Comparison of ENCODE assay signal across 8 mouse cellular contexts in the genomic region with DNA sequence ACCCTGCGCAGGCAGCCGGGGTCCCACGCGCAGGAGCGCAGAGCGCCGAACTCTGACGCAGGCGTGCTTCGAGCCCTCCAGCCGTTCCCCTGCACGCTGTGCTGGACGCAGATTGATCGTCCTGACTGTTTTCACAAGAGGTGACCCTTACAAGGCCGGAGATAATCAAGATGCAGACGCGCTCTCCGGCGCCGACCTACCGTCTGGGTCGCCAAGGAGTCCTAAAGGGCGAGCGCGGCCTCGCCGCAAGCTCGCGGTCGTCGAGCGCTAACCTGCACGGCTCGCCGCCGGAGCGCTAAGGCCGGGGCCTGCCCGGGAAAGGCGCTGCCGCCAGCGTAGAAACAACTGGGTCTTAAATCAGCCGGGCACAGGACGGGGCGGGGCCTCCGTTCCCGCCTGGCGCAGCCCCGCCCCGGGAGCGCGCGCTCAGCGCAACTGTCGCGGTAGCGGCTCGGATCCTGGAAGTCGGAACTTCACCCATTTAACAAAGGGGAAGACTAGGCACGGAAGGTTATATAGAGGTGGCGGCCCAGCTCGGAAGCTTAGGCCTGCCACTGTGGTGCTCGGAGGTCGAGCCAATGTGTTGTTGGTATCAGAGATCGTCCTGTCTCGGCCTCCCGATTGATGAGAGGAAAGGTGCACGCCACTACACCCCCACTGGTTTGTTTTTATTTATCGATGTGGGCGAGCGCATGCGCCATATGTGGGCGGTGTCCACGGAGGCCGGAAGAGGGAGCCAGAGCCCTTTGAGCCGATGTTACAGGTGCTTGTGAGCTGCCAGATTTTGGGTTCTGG. TPM values are rescaled to one million over a fixed set of nuclear protein-coding genes. Genes with fewer than 3 reads are reported as not detected.
DNase-seq lines count a peak whose midpoint lies in the region; ATAC-seq lines count a peak whose summit lies in the region.

A gene (minus strand): TSS at position 642 of the 795 bp plus-strand sequence.

- H3K4me1 ChIP-seq in intestine, embryonic 15.5 days (replicated peaks): peaks cover 5% of the 10 kb centered on the region; the same call in 1 of the 2 replicates
- peaks cover 13% of the 10 kb centered on the region for H3K4me1 ChIP-seq in limb, embryonic 10.5 days
- H3K4me1 ChIP-seq in midbrain, embryonic 12.5 days: peaks cover 10% of the 10 kb centered on the region

- no peaks in the 10 kb centered on the region for H3K9me3 ChIP-seq in intestine, embryonic 15.5 days
- no peaks in the 10 kb centered on the region for H3K9me3 ChIP-seq in limb, embryonic 10.5 days (replicated peaks)
- H3K9me3 ChIP-seq in midbrain, embryonic 12.5 days: no peaks in the 10 kb centered on the region

- H3K9ac ChIP-seq in intestine, embryonic 15.5 days: peak within 1 kb of the TSS; percentile 70
- H3K9ac ChIP-seq in midbrain, embryonic 12.5 days (replicated peaks): peak within 1 kb of the TSS; percentile 81

- H3K27me3 ChIP-seq in intestine, embryonic 15.5 days (replicated peaks): no peaks in the 10 kb centered on the region
- H3K27me3 ChIP-seq in limb, embryonic 10.5 days (ENCODE audit: low read depth, poor library complexity, severe bottlenecking): no peaks in the 10 kb centered on the region
- 0 out of 2 replicates have a peak, but pooled peaks cover 8% of the 10 kb centered on the region for H3K27me3 ChIP-seq in midbrain, embryonic 12.5 days

- ATAC-seq in intestine, embryonic 15.5 days: peak; percentile 98
- ATAC-seq in midbrain, embryonic 12.5 days (ENCODE audit: low FRiP score, low read depth): peak; percentile 95

- peak within 1 kb of the TSS; percentile 48 for H3K4me3 ChIP-seq in intestine, embryonic 15.5 days (replicated peaks)
- peak within 1 kb of the TSS; percentile 65 for H3K4me3 ChIP-seq in limb, embryonic 10.5 days
- H3K4me3 ChIP-seq in midbrain, embryonic 12.5 days: peak within 1 kb of the TSS; percentile 60

- peaks cover 12% of the 10 kb centered on the region for H3K36me3 ChIP-seq in intestine, embryonic 15.5 days
- peaks cover 30% of the 10 kb centered on the region for H3K36me3 ChIP-seq in limb, embryonic 10.5 days
- peaks cover 5% of the 10 kb centered on the region; the same call in 1 of the 2 replicates for H3K36me3 ChIP-seq in midbrain, embryonic 12.5 days

- DNase-seq in 3134 (ENCODE audit: extremely low read depth, insufficient read length, low spot score): peak; percentile 100
- peak; percentile 92 for DNase-seq in adrenal gland, postnatal 10 days
- peak; percentile 92 for DNase-seq in embryo, embryonic 9.5 days (ENCODE audit: extremely low spot score)
- DNase-seq in gastrocnemius, postnatal 4 days (ENCODE audit: low spot score in 2 of 2): peak; percentile 72 to 86
- peak; percentile 90 for DNase-seq in limb, embryonic 10.5 days (ENCODE audit: low spot score)
- DNase-seq in skeletal muscle tissue, adult 2 months (ENCODE audit: low read depth, low spot score): peak; percentile 74

- WGBS in intestine, embryonic 15.5 days: under 1% methylated on average over 76 of the region's 76 CpGs
- WGBS in limb, embryonic 10.5 days: under 1% methylated on average over 76 of the region's 76 CpGs
- WGBS in midbrain, embryonic 12.5 days: under 1% methylated on average over 76 of the region's 76 CpGs

- H3K4me2 ChIP-seq in intestine, embryonic 15.5 days (replicated peaks): peak within 1 kb of the TSS; percentile 80
- peak within 1 kb of the TSS; percentile 87 for H3K4me2 ChIP-seq in midbrain, embryonic 12.5 days (replicated peaks)

- H3K27ac ChIP-seq in intestine, embryonic 15.5 days: peak within 1 kb of the TSS; percentile 81
- peak within 1 kb of the TSS; percentile 95 for H3K27ac ChIP-seq in limb, embryonic 10.5 days
- H3K27ac ChIP-seq in midbrain, embryonic 12.5 days (replicated peaks): peak within 1 kb of the TSS; percentile 67

RNA-seq across cellular contexts. Expression of the gene that starts here (rescaled TPM):
- total RNA-seq in adrenal gland, postnatal 10 days (2021): 10 to 100 TPM; 31.0 to 32.5 TPM
- 10 to 100 TPM; 18.1 to 21.2 TPM for total RNA-seq in gastrocnemius, postnatal 4 days (2021)
- 53.9 and 57.2 TPM in 2 replicates for polyA plus RNA-seq in intestine, embryonic 15.5 days (2015; fragmentation: Nextera tagmentation; extraction: Ambion mirVana)
- polyA plus RNA-seq in limb, embryonic 10.5 days (2016; fragmentation: Nextera tagmentation; extraction: Ambion mirVana): 57.5 and 63.0 TPM in 2 replicates
- polyA plus RNA-seq in midbrain, embryonic 12.5 days (2016; fragmentation: Nextera tagmentation; extraction: Ambion mirVana): 32.4 and 35.0 TPM in 2 replicates

Comparison
In these comparisons a context has a peak if more than half of its experiments do, and no peak if none do; other contexts are left out.
1. Peak in every context shown above with its lines: DNase-seq, ATAC-seq, H3K4me3 ChIP-seq and H3K27ac ChIP-seq.